Mouse (Mus musculus) forebrain, embryonic 15.5 days (tissue): ENCODE measurements at regions not wholly inside any gene's neighbourhood (a gene's known extent, or its start where the extent isn't known, plus 50 kb on each side); places are given as distances from the start of the nearest gene placed in this dataset.

ENCODE experiments used
- ATAC-seq: fragments of 200-750 bp; cut with Nextera tagmentation; replicated peaks from 2 replicates; pipeline ENCODE4 v1.8.0; 2017; ENCODE audit warnings: mild to moderate bottlenecking, moderate TSS enrichment, moderate library complexity
- H3K27ac ChIP-seq: fragments of 300-500 bp; sonication (generic); replicated peaks from 2 replicates; pipeline ENCODE4 v1.5.1; 2015; ENCODE audit warnings: mild to moderate bottlenecking, inconsistent platforms
- H3K27me3 ChIP-seq: fragments of 300-500 bp; sonication (generic); 2 replicates; pipeline ENCODE4 v1.6.1; 2015; ENCODE audit warnings: inconsistent platforms
- H3K36me3 ChIP-seq: fragments of 300-500 bp; sonication (generic); 2 replicates; pipeline ENCODE4 v1.6.1; 2015; ENCODE audit warnings: mild to moderate bottlenecking, inconsistent platforms
- H3K4me1 ChIP-seq: fragments of 300-500 bp; sonication (generic); 2 replicates; pipeline ENCODE4 v1.6.1; 2015; ENCODE audit warnings: inconsistent platforms
- H3K4me2 ChIP-seq: fragments of 300-500 bp; sonication (generic); replicated peaks from 2 replicates; pipeline ENCODE4 v1.6.1; 2015; ENCODE audit warnings: mild to moderate bottlenecking, inconsistent platforms
- H3K4me3 ChIP-seq: fragments of 300-500 bp; sonication (generic); 2 replicates; pipeline ENCODE4 v1.5.1; 2015; ENCODE audit warnings: mild to moderate bottlenecking, inconsistent platforms
- H3K9ac ChIP-seq: fragments of 300-500 bp; sonication (generic); replicated peaks from 2 replicates; pipeline ENCODE4 v1.6.1; 2015; ENCODE audit warnings: mild to moderate bottlenecking, inconsistent platforms
- H3K9me3 ChIP-seq: fragments of 300-500 bp; sonication (generic); 2 replicates; pipeline ENCODE4 v1.6.1; 2016; ENCODE audit warnings: inconsistent platforms
- WGBS: fragments of 180-500 bp; shearing (Covaris S2); methylation state at CpG from one replicate; pipeline ENCODE4 v1.1.7; 2015; ENCODE audit warnings: mixed read lengths; 5-methylcytosine and 5-hydroxymethylcytosine counted together

- H3K4me2 ChIP-seq: no peak overlapping the region
- no peaks in the 10 kb centered on the region for H3K36me3 ChIP-seq
- no peaks in the 10 kb centered on the region for H3K9me3 ChIP-seq
- no peak overlapping the region for H3K27ac ChIP-seq
- no peaks in the 10 kb centered on the region for H3K27me3 ChIP-seq
- no peak overlapping the region for H3K4me3 ChIP-seq
- H3K9ac ChIP-seq: no peak overlapping the region
- H3K4me1 ChIP-seq: no peaks in the 10 kb centered on the region
- no peak for ATAC-seq
Observed at GRCm38 (mm10) chr6:60217840-60218239, 611.8 kb downstream of the Snca start.

GRCm38 (mm10) chr6:60201548-60201947, 628.1 kb downstream of the Snca start:
- no peak overlapping the region for H3K4me3 ChIP-seq
- no peaks in the 10 kb centered on the region for H3K4me1 ChIP-seq
- 0 out of 2 replicates have a peak, but pooled peaks have one; percentile 41 for ATAC-seq
- no peak overlapping the region for H3K27ac ChIP-seq
- no peak overlapping the region for H3K9ac ChIP-seq
- no peak overlapping the region for H3K4me2 ChIP-seq
- 74% methylated on average over 10 of the region's 10 CpGs for WGBS
- H3K9me3 ChIP-seq: no peaks in the 10 kb centered on the region
- H3K27me3 ChIP-seq: no peaks in the 10 kb centered on the region
- no peaks in the 10 kb centered on the region for H3K36me3 ChIP-seq
